Mouse (Mus musculus): ENCODE results near the gene Plcb2. TPM values are rescaled to one million over a fixed set of nuclear protein-coding genes. Genes with fewer than 3 reads are reported as not detected.
A peak's percentile ranks its signal among the peaks of the same experiment; 100 is the strongest.

The Plcb2 gene
- polyA plus RNA-seq, 1 experiment from 2014 or later = 0.44 TPM

DNA sequence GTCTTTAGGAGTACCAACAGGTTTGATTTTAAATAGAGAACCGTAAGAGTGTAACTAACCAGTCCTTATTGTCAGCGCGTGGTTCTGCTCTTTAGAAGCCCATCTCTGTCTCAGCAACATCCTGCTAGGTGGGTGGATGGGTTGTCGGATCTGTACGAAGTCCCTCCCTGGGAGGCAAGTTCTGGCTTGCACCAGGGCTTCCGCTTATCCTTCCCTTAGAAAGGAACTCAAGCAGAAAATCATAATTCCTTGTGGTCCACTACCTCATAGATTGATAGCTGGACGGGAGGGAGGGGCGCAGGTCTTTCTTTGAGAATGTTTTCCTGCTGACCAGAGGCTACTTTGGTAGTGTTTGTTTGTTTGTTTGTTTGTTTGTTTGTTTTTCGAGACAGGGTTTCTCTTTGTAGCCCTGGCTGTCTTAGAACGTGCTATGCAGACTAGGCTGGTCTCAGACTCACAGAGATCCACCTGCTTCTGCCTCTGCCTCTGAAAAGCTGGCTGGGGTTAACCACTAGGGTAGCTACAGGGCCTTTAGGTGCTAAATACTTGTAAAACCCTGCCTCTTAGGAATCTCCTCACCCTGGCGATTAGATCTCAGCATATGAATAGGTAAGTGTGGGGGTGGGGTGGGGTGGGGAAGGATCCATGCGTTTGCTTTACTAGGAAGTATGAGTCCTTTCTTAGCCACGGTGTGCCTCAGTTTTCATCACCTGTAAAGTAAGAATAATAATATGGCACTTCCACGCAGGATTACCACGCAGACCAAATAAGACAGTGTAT is 54.4 kb downstream of the Plcb2 start:
- Histone ChIP-seq H3K4me1 (ENCODE audit: control insufficient read depth, insufficient read depth, low read length) (peaks cover 12% of the 10 kb centered on the region), H3K27ac (ENCODE audit: low read length) (no peak overlapping the region), H3K9me3 (replicated peaks; ENCODE audit: control insufficient read depth, low read length, poor library complexity, severe bottlenecking) (no peaks in the 10 kb centered on the region), H3K4me3 (ENCODE audit: low read depth, low read length) (no peak overlapping the region), H3K36me3 (ENCODE audit: control insufficient read depth, insufficient read depth, low read length) (peaks cover 6% of the 10 kb centered on the region), H3K27me3 (ENCODE audit: control insufficient read depth, insufficient read depth, low read depth, low read length) (peaks cover 30% of the 10 kb centered on the region), H3K9ac (ENCODE audit: low read depth, low read length) (no peak overlapping the region), H3K4me2 (ENCODE audit: low read length) (no peak overlapping the region)
- 24% methylated on average over 15 of the region's 15 CpGs for WGBS
- ATAC-seq = no peak

DNA sequence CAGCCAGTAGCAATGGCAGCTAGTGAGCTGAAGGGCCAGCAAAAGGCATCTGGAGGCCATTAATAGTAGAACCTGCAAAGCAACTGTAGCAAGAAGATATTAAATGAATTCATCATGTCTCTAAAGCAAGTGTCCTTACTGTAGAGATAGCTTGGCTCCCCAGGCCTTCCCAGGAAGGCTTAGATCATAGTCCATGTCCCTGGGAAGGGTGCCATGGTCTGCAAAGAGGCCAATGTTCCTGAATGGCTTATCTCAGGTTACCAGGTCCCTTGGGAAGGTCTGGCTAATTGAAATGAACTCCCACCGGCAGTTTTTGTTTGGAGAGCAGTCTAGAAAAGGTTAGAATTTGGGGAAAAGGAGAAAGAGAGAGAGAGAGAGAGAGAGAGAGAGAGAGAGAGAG is 56.5 kb downstream of the Plcb2 start:
- no peak overlapping the region for H3K9ac ChIP-seq (ENCODE audit: low read depth, low read length)
- H3K27ac ChIP-seq (ENCODE audit: low read length) = no peak overlapping the region
- H3K9me3 ChIP-seq (replicated peaks; ENCODE audit: control insufficient read depth, low read length, poor library complexity, severe bottlenecking) = no peaks in the 10 kb centered on the region
- WGBS = 78% methylated on average over 1 of the region's 1 CpGs
- H3K4me3 ChIP-seq (ENCODE audit: low read depth, low read length) = no peak overlapping the region
- ATAC-seq = no peak
- no peak overlapping the region for H3K4me2 ChIP-seq (ENCODE audit: low read length)
- peaks cover 8% of the 10 kb centered on the region for H3K4me1 ChIP-seq (ENCODE audit: control insufficient read depth, insufficient read depth, low read length)
- peaks cover 3% of the 10 kb centered on the region; the same call in 1 of the 2 replicates for H3K36me3 ChIP-seq (ENCODE audit: control insufficient read depth, insufficient read depth, low read length)
- peaks cover 16% of the 10 kb centered on the region for H3K27me3 ChIP-seq (ENCODE audit: control insufficient read depth, insufficient read depth, low read depth, low read length)

DNA sequence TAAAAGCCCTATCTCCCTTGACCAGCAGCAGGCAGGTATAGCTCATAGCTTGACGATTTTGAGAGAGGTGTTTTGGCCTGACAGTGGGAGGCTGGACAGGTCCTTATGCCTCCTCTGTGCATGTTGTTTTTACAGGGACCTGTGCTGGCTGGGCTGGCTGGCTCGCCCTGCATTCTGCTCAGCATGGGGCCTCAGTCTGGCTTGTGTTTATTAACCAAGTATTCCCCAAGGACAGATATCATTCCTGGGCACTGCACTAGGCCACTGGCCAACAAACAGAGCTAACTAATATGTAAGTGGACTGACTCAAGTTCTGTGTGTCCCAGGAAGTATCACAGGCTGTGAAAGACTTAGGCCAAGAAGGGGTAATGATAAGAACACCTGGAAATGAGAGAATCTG is 58.5 kb downstream of the Plcb2 start:
- 58% methylated on average over 2 of the region's 2 CpGs for WGBS
- peaks cover 3% of the 10 kb centered on the region for H3K27me3 ChIP-seq (ENCODE audit: control insufficient read depth, insufficient read depth, low read depth, low read length)
- no peak overlapping the region for H3K4me3 ChIP-seq (ENCODE audit: low read depth, low read length)
- H3K36me3 ChIP-seq (ENCODE audit: control insufficient read depth, insufficient read depth, low read length) = peaks cover 3% of the 10 kb centered on the region; the same call in 1 of the 2 replicates
- no peaks in the 10 kb centered on the region for H3K9me3 ChIP-seq (replicated peaks; ENCODE audit: control insufficient read depth, low read length, poor library complexity, severe bottlenecking)
- H3K4me2 ChIP-seq (ENCODE audit: low read length) = no peak overlapping the region
- ATAC-seq = no peak
- no peak overlapping the region for H3K9ac ChIP-seq (ENCODE audit: low read depth, low read length)
- H3K27ac ChIP-seq (ENCODE audit: low read length) = no peak overlapping the region
- H3K4me1 ChIP-seq (ENCODE audit: control insufficient read depth, insufficient read depth, low read length) = peaks cover 28% of the 10 kb centered on the region

DNA sequence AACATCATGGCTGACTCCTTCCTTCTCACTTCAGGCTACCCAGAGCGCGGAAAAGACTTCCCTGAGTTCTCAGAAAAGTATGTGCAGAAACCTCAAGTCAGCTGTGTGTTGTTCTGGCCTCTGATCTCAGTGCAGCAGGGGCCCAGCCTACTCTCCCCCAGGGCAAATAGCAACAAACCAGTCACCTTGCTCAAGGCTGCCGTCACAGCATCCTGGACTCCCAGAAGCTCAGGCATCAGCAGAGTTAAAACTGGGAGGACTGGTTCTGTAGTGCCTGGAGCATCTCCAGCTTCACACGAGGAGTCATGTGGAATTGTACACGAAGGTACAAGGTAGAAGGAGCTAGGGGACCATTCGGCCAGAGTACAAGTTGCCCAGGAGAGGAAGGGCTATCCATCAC is 59.0 kb downstream of the Plcb2 start:
- WGBS = 72% methylated on average over 6 of the region's 6 CpGs
- ATAC-seq = no peak

DNA sequence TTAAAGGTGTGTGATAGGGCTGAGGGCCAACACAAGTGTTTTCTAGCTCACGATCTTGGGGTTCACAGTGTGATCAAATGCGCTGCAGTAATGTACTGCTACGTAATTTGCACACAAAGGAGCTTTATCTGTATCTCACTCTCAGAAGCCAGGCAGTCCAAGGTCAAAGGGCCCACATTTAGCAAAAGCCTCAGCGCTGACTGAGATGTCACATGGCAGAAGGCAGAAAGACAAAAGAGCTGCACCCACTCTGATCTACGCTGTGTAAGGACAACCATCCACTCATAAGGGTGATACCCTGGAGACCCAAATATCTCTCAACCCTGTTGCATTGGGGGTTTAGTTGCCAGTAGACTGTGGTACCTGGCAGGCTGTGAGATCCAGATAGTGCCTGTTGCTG is 61.1 kb downstream of the Plcb2 start:
- H3K27ac ChIP-seq (ENCODE audit: low read length) = no peak overlapping the region
- H3K4me2 ChIP-seq (ENCODE audit: low read length) = peak overlapping the region; percentile 66
- no peak overlapping the region for H3K4me3 ChIP-seq (ENCODE audit: low read depth, low read length)
- H3K27me3 ChIP-seq (ENCODE audit: control insufficient read depth, insufficient read depth, low read depth, low read length) = no peaks in the 10 kb centered on the region
- peaks cover 40% of the 10 kb centered on the region for H3K4me1 ChIP-seq (ENCODE audit: control insufficient read depth, insufficient read depth, low read length)
- H3K36me3 ChIP-seq (ENCODE audit: control insufficient read depth, insufficient read depth, low read length) = peaks cover 3% of the 10 kb centered on the region; the same call in 1 of the 2 replicates
- no peak for ATAC-seq
- H3K9ac ChIP-seq (ENCODE audit: low read depth, low read length) = no peak overlapping the region
- H3K9me3 ChIP-seq (replicated peaks; ENCODE audit: control insufficient read depth, low read length, poor library complexity, severe bottlenecking) = no peaks in the 10 kb centered on the region
- 71% methylated on average over 5 of the region's 5 CpGs for WGBS

More for the DNA sequence above, 59.0 kb downstream of the Plcb2 start:
- Histone ChIP-seq H3K27me3 (ENCODE audit: control insufficient read depth, insufficient read depth, low read depth, low read length) (no peaks in the 10 kb centered on the region), H3K9me3 (replicated peaks; ENCODE audit: control insufficient read depth, low read length, poor library complexity, severe bottlenecking) (no peaks in the 10 kb centered on the region), H3K4me1 (ENCODE audit: control insufficient read depth, insufficient read depth, low read length) (peaks cover 32% of the 10 kb centered on the region), H3K9ac (ENCODE audit: low read depth, low read length) (no peak overlapping the region), H3K36me3 (ENCODE audit: control insufficient read depth, insufficient read depth, low read length) (peaks cover 3% of the 10 kb centered on the region; the same call in 1 of the 2 replicates), H3K27ac (ENCODE audit: low read length) (no peak overlapping the region), H3K4me2 (ENCODE audit: low read length) (no peak overlapping the region), H3K4me3 (ENCODE audit: low read depth, low read length) (no peak overlapping the region)

DNA sequence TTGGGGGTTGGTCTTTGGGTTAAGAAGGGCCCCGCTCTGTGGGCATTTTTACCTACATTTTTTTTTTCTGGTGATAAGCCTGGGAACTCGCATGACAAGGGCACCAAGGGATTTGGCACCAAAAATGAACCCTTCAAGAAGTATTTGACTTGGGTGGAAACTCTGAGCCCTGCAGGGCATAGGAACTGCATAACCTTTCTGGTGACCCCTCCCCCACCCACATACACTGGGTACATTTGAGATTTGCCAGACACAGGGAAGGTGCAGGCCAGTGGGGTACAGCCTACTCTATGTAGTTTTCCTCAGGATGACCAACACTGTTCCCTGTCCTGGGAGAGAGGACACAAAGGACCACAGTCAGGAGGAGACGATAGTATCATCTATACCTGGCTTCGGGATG is 62.6 kb downstream of the Plcb2 start:
- peaks cover 41% of the 10 kb centered on the region for H3K4me1 ChIP-seq (ENCODE audit: control insufficient read depth, insufficient read depth, low read length)
- H3K27ac ChIP-seq (ENCODE audit: low read length) = no peak overlapping the region
- peak overlapping the region; percentile 43; the same call in 1 of the 2 replicates for H3K9ac ChIP-seq (ENCODE audit: low read depth, low read length)
- WGBS = 89% methylated on average over 4 of the region's 4 CpGs
- no peaks in the 10 kb centered on the region for H3K27me3 ChIP-seq (ENCODE audit: control insufficient read depth, insufficient read depth, low read depth, low read length)
- H3K4me3 ChIP-seq (ENCODE audit: low read depth, low read length) = no peak overlapping the region
- no peak for ATAC-seq
- peaks cover 3% of the 10 kb centered on the region; the same call in 1 of the 2 replicates for H3K36me3 ChIP-seq (ENCODE audit: control insufficient read depth, insufficient read depth, low read length)
- no peaks in the 10 kb centered on the region for H3K9me3 ChIP-seq (replicated peaks; ENCODE audit: control insufficient read depth, low read length, poor library complexity, severe bottlenecking)
- H3K4me2 ChIP-seq (ENCODE audit: low read length) = peak overlapping the region; percentile 66

DNA sequence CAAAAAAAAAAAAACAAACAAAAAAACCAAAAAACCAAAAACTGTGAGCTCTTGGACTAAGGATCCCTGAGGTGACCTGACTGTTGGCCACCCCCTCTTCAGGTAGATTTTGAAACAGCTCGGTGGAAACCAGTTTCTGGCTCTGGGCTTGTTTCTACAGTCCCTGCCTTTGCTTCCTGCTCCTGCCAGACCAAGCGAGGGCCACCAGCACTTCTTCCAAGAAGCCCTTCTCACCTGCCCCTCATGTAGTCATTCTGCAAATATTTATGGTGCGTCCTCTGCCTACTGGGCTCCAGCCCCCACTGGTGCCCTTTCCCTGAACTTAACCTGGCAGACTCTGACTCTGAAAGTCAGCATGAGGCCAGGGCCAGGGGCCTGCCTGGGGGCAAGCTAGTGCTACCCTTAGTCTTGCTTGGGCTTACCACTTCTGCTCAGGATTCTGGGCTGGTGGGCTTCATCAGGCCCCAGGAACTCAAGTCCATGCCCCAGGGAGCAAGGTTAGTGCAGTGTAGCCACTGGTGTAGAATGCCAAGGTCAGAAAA is 63.2 kb downstream of the Plcb2 start:
- Histone ChIP-seq H3K27me3 (ENCODE audit: control insufficient read depth, insufficient read depth, low read depth, low read length) (no peaks in the 10 kb centered on the region), H3K4me2 (ENCODE audit: low read length) (peak overlapping the region; percentile 66), H3K27ac (ENCODE audit: low read length) (no peak overlapping the region), H3K9ac (ENCODE audit: low read depth, low read length) (no peak overlapping the region), H3K36me3 (ENCODE audit: control insufficient read depth, insufficient read depth, low read length) (peaks cover 3% of the 10 kb centered on the region; the same call in 1 of the 2 replicates), H3K4me1 (ENCODE audit: control insufficient read depth, insufficient read depth, low read length) (peaks cover 45% of the 10 kb centered on the region), H3K9me3 (replicated peaks; ENCODE audit: control insufficient read depth, low read length, poor library complexity, severe bottlenecking) (no peaks in the 10 kb centered on the region), H3K4me3 (ENCODE audit: low read depth, low read length) (peak overlapping the region; percentile 47)
- ATAC-seq = no peak
- WGBS = 82% methylated on average over 3 of the region's 3 CpGs

DNA sequence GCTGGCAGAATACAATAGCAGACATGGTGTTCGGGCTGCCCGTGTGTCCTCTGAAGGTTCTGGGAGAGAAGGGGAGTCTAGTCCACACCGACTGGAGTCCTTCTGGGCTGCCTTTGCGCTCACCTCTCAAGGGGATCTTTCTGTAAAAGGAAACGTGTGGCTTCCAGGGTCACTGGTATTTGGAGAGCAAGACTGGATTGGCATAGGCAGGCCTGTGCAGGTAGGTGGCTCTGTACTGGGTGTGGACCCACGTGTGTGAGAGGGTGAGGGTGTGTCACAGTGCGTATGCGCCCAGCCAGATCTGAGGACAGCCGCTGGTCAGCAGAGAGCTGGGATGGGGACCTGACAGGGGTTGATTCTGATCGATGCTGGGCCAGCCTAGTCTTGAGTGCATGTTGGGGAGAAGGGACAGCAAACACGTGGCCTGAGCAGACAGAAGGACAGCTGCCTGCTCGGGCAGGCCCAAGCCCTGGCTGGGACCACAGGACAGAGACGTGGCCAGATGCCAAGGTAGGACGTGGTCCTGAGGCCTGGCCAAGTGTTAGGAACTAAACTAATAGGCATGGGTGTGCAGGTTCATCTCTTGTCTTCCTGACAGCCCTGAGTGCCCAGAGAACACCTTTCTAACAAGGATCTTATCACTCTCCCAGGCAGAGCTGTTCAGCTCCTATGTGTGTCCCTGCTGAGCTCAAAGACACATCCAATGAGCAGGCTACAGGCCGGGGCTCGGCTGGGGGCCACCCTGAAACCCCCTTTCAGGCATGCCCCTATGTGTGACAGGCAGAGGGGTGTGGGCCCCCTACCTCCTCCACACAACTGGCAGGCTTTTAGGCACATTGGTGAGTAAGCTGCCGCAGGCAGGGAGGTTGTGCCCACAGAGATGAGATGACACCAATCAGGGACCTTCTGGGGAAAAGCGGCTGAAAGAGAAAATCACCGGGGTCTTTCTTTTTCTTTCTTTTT is 64.2 kb downstream of the Plcb2 start:
- Histone ChIP-seq H3K4me1 (ENCODE audit: control insufficient read depth, insufficient read depth, low read length) (peaks cover 45% of the 10 kb centered on the region), H3K27me3 (ENCODE audit: control insufficient read depth, insufficient read depth, low read depth, low read length) (no peaks in the 10 kb centered on the region), H3K4me3 (ENCODE audit: low read depth, low read length) (peak overlapping the region; percentile 47), H3K36me3 (ENCODE audit: control insufficient read depth, insufficient read depth, low read length) (no peaks in the 10 kb centered on the region), H3K4me2 (ENCODE audit: low read length) (peak overlapping the region; percentile 66), H3K27ac (ENCODE audit: low read length) (peak overlapping the region; percentile 81), H3K9me3 (replicated peaks; ENCODE audit: control insufficient read depth, low read length, poor library complexity, severe bottlenecking) (no peaks in the 10 kb centered on the region), H3K9ac (ENCODE audit: low read depth, low read length) (peak overlapping the region; percentile 73)
- 42% methylated on average over 19 of the region's 19 CpGs for WGBS
- ATAC-seq = peak; percentile 64
